Mouse (Mus musculus): Measurements from ENCODE around the gene 1700001K19Rik. TPM values are rescaled to one million over a fixed set of nuclear protein-coding genes. Genes with fewer than 3 reads are reported as not detected.
"Not testable (repeated sequence)": the region's sequence is repeated elsewhere in the genome, so short reads cannot be mapped to it uniquely, and the experiment has no call there.

Gene 1700001K19Rik
- polyA plus RNA-seq, 1 experiment from 2014 or later = 0.48 TPM

GRCm38 (mm10) chr12:110689919-110690643 is 7.7 kb upstream of the 1700001K19Rik start:
- no peak for ATAC-seq (replicated peaks)
- peaks cover 63% of the 10 kb centered on the region for H3K36me3 ChIP-seq
- 88% methylated on average over 6 of the region's 6 CpGs for WGBS

DNA sequence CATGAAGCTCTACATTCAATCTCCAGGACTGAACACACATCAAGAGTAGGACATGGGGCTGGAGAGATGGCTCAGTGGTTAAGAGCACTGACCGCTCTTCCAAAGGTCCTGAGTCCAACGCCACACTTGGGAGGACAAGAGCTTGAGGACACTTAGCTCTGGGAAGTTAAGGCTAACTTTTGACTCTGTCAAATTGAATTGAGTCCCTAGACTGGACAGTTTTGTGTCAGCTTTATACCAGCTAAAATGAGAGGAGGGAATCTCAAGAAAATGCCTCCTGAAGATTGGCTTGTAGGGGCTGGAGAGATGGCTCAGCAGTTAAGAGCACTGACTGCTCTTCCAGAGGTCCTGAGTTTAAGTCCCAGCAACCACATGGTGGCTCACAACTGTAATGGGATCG is 6.5 kb upstream of the 1700001K19Rik start:
- H3K4me3 ChIP-seq; H3K27ac ChIP-seq (replicated peaks); H3K9ac ChIP-seq (replicated peaks); H3K27me3 ChIP-seq; H3K9me3 ChIP-seq; ATAC-seq (replicated peaks); H3K4me2 ChIP-seq (replicated peaks): not testable (repeated sequence)
- WGBS = 95% methylated on average over 3 of the region's 3 CpGs
- Histone ChIP-seq H3K36me3 (peaks cover 55% of the 10 kb centered on the region), H3K4me1 (peaks cover 12% of the 10 kb centered on the region)

More at GRCm38 (mm10) chr12:110689919-110690643, 7.7 kb upstream of the 1700001K19Rik start:
- Histone ChIP-seq H3K27ac (replicated peaks) (no peak overlapping the region), H3K9me3 (no peaks in the 10 kb centered on the region), H3K4me1 (peaks cover 20% of the 10 kb centered on the region), H3K27me3 (no peaks in the 10 kb centered on the region), H3K4me2 (replicated peaks) (no peak overlapping the region), H3K4me3 (no peak overlapping the region), H3K9ac (replicated peaks) (no peak overlapping the region)

DNA sequence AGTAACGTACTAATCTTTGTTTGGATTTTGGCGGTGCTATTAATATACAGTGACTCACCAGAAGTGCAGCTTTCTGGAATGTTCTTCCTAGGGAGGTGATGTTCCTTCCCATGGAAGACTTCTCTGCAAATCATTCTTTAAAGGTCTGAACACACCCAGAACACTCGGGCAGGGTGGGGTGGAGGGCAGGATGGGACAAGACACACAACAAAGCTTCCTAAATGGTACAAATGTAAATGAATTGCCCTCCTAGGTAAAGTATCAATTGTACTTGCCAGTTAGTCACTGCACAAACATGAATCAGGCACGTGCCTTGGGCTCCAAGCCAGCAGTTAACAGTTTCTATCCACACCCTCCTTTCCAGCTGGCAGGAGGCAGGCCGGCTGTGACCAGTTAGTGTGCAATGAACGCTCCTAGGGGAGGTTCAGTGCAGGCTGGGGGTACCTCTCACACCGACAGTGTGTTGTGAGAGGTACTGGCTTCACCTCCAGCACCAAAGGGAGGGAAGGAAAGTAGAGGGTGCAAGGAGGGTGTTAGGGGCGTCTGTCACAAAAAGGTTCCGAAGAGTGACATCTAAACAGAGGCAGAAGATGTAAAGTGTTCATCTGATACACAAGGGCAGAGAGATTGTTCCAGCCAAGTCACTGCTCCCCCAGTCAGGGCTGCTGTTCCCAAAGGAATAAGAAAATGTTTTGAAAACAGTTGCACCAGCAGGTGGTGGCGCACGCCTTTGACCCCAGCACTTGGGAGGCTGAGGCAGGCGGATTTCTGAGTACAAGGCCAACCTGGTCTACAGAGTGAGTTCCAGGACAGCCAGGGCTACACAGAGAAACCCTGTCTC is 5.7 kb upstream of the 1700001K19Rik start:
- no peaks in the 10 kb centered on the region for H3K9me3 ChIP-seq
- H3K27ac ChIP-seq (replicated peaks) = 0 out of 2 replicates have a peak overlapping the region, but pooled peaks have one; percentile 29
- peak; percentile 76 for ATAC-seq (replicated peaks)
- H3K27me3 ChIP-seq = no peaks in the 10 kb centered on the region
- H3K4me2 ChIP-seq (replicated peaks) = no peak overlapping the region
- no peak overlapping the region for H3K4me3 ChIP-seq
- H3K4me1 ChIP-seq = peaks cover 6% of the 10 kb centered on the region
- H3K36me3 ChIP-seq = peaks cover 54% of the 10 kb centered on the region
- no peak overlapping the region for H3K9ac ChIP-seq (replicated peaks)
- 63% methylated on average over 12 of the region's 12 CpGs for WGBS

DNA sequence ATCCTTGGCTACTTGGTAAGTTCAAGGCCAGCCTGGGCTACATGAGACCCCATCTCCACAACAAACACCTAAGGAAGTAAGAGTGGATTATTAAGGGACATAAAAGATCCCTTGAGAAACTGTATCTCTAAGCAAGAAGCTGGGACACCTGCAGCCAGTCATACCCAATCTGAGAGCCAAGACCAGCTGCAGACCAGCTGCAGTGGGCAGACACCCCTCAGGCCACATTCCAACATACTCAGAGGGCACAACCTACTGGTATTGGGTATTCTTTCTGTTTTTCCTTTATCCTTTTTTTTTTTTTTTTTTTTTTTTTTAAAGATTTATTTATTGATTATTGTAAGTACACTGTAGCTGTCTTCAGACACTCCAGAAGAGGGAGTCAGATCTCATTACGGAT is 1.2 kb upstream of the 1700001K19Rik start:
- Histone ChIP-seq H3K4me3 (no peak overlapping the region), H3K27me3 (no peaks in the 10 kb centered on the region), H3K36me3 (peaks cover 19% of the 10 kb centered on the region), H3K27ac (replicated peaks) (no peak overlapping the region), H3K4me2 (replicated peaks) (no peak overlapping the region), H3K4me1 (peaks cover 6% of the 10 kb centered on the region), H3K9ac (replicated peaks) (no peak overlapping the region), H3K9me3 (no peaks in the 10 kb centered on the region)
- no CpG with 5 or more reads among the region's 1 CpGs for WGBS
- no peak for ATAC-seq (replicated peaks)

- H3K9me3 ChIP-seq = no peaks in the 10 kb centered on the region
- H3K4me3 ChIP-seq = no peak overlapping the region
- H3K27ac ChIP-seq (replicated peaks) = no peak overlapping the region
- no peak overlapping the region for H3K4me2 ChIP-seq (replicated peaks)
- H3K4me1 ChIP-seq = no peaks in the 10 kb centered on the region
- no peaks in the 10 kb centered on the region for H3K27me3 ChIP-seq
- no peak overlapping the region for H3K9ac ChIP-seq (replicated peaks)
- peaks cover 11% of the 10 kb centered on the region; the same call in 1 of the 2 replicates for H3K36me3 ChIP-seq
- WGBS = 54% methylated on average over 3 of the region's 3 CpGs
- ATAC-seq (replicated peaks) = no peak
Measured at GRCm38 (mm10) chr12:110681878-110682277, 541 bp downstream of the 1700001K19Rik start.

GRCm38 (mm10) chr12:110681191-110681590 is 1.2 kb downstream of the 1700001K19Rik start:
- Histone ChIP-seq H3K9me3 (no peaks in the 10 kb centered on the region), H3K36me3 (peaks cover 5% of the 10 kb centered on the region; the same call in 1 of the 2 replicates), H3K27me3 (no peaks in the 10 kb centered on the region), H3K4me3 (no peak overlapping the region), H3K4me2 (replicated peaks) (no peak overlapping the region), H3K9ac (replicated peaks) (no peak overlapping the region), H3K4me1 (no peaks in the 10 kb centered on the region), H3K27ac (replicated peaks) (no peak overlapping the region)
- WGBS = 36% methylated on average over 7 of the region's 7 CpGs
- ATAC-seq (replicated peaks) = no peak

GRCm38 (mm10) chr12:110674243-110674642 is 8.2 kb downstream of the 1700001K19Rik start:
- Histone ChIP-seq H3K9ac (replicated peaks) (no peak overlapping the region), H3K27me3 (no peaks in the 10 kb centered on the region), H3K4me2 (replicated peaks) (no peak overlapping the region), H3K27ac (replicated peaks) (no peak overlapping the region), H3K4me1 (no peaks in the 10 kb centered on the region), H3K36me3 (peaks cover 12% of the 10 kb centered on the region; the same call in 1 of the 2 replicates), H3K9me3 (no peaks in the 10 kb centered on the region), H3K4me3 (no peak overlapping the region)
- WGBS = 51% methylated on average over 5 of the region's 5 CpGs
- no peak for ATAC-seq (replicated peaks)

DNA sequence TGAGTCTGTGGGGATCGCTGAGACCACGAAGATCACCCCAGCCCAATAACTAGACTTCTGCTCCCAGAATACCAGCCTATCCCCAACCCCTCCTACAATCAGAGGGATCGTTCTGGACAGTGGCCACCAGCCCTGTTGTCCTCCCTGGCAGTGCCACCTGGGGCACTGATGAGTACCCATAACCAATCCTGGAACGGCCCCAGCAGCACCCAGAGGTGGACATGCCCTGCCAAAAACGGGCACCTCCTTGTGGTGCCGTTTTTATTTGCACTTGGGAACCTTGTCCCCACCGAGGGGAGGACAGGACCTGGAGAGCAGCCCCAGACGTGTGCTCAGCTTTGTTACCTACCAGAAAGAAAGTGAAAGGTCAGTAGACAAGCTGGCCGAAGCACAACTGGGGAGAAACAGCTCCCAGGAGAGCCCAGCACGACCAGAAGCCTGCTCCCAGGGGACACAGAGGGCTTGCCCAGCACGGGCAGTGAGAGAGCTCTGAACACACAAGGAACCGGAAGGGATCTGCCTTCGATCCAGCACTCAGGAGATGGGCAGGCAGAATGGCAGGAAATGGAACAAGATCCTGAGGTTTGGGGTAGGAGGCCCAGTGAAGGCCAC is 14.8 kb downstream of the 1700001K19Rik start:
- Histone ChIP-seq H3K4me1 (no peaks in the 10 kb centered on the region), H3K4me2 (replicated peaks) (no peak overlapping the region), H3K27me3 (no peaks in the 10 kb centered on the region), H3K9me3 (no peaks in the 10 kb centered on the region), H3K36me3 (peaks cover 77% of the 10 kb centered on the region), H3K9ac (replicated peaks) (no peak overlapping the region), H3K27ac (replicated peaks) (no peak overlapping the region), H3K4me3 (no peak overlapping the region)
- ATAC-seq (replicated peaks) = no peak
- 89% methylated on average over 13 of the region's 13 CpGs for WGBS

GRCm38 (mm10) chr12:110661746-110662145 is 20.7 kb downstream of the 1700001K19Rik start:
- H3K9ac ChIP-seq (replicated peaks) = no peak overlapping the region
- no peak overlapping the region for H3K4me2 ChIP-seq (replicated peaks)
- no peak for ATAC-seq (replicated peaks)
- H3K36me3 ChIP-seq = peaks cover 99% of the 10 kb centered on the region
- H3K4me3 ChIP-seq = no peak overlapping the region
- WGBS = 94% methylated on average over 14 of the region's 14 CpGs
- no peaks in the 10 kb centered on the region for H3K4me1 ChIP-seq
- no peak overlapping the region for H3K27ac ChIP-seq (replicated peaks)
- H3K27me3 ChIP-seq = no peaks in the 10 kb centered on the region
- no peaks in the 10 kb centered on the region for H3K9me3 ChIP-seq

DNA sequence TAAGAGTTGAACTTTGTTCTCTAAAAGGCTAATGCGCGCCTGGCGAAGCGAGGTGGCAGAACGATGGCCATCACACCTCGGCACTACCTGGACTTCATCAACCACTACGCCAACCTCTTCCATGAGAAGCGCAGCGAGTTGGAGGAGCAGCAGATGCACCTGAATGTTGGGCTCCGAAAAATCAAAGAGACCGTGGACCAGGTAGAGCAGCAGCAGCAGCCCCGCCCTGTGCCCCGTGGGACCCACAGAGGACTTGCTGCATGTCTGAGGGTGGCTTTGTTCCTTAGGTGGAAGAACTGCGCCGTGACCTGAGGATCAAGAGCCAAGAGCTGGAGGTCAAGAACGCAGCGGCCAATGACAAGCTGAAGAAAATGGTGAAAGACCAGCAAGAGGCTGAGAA is 31.0 kb downstream of the 1700001K19Rik start:
- Histone ChIP-seq H3K9me3 (no peaks in the 10 kb centered on the region), H3K4me3 (no peak overlapping the region), H3K36me3 (peaks cover 96% of the 10 kb centered on the region), H3K27ac (replicated peaks) (no peak overlapping the region), H3K4me1 (no peaks in the 10 kb centered on the region), H3K27me3 (no peaks in the 10 kb centered on the region), H3K4me2 (replicated peaks) (no peak overlapping the region), H3K9ac (replicated peaks) (no peak overlapping the region)
- WGBS = 95% methylated on average over 17 of the region's 17 CpGs
- ATAC-seq (replicated peaks) = no peak

DNA sequence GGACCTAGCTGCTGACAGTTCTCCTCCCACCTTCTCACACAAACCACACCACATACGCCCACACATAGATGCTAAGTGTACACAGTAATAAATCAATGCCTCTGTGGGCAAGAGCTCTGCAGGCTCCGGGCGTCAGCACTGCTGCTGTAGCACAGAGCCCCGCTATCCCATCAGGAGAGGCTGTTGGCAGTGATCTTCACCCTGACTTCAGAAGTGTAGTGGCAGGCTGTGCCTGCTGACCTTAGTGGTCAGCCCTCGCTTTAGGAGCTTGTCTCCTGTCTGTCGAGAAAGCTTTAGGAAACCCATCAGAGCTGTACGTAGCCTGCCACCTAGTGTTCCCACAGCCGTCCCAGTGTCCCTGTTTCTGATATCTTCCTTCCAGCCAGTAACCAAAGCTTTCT is 32.2 kb downstream of the 1700001K19Rik start:
- no peak overlapping the region for H3K9ac ChIP-seq (replicated peaks)
- peaks cover 96% of the 10 kb centered on the region for H3K36me3 ChIP-seq
- WGBS = 84% methylated on average over 8 of the region's 8 CpGs
- H3K4me2 ChIP-seq (replicated peaks) = no peak overlapping the region
- no peak for ATAC-seq (replicated peaks)
- H3K27me3 ChIP-seq = no peaks in the 10 kb centered on the region
- no peaks in the 10 kb centered on the region for H3K4me1 ChIP-seq
- no peak overlapping the region for H3K27ac ChIP-seq (replicated peaks)
- H3K9me3 ChIP-seq = no peaks in the 10 kb centered on the region
- no peak overlapping the region for H3K4me3 ChIP-seq

- ATAC-seq (replicated peaks) = no peak
- Histone ChIP-seq H3K4me2 (replicated peaks) (no peak overlapping the region), H3K4me3 (no peak overlapping the region), H3K9ac (replicated peaks) (no peak overlapping the region), H3K36me3 (peaks cover 100% of the 10 kb centered on the region), H3K27me3 (no peaks in the 10 kb centered on the region), H3K4me1 (no peaks in the 10 kb centered on the region), H3K27ac (replicated peaks) (no peak overlapping the region), H3K9me3 (no peaks in the 10 kb centered on the region)
- 92% methylated on average over 13 of the region's 13 CpGs for WGBS
Measured at GRCm38 (mm10) chr12:110637507-110638114, 44.8 kb downstream of the 1700001K19Rik start.
